ENCODE assay signal across 11 mouse cellular contexts in genomic region chr10:80144159-80144558, GRCm38 (mm10). TPM values are rescaled to one million over a fixed set of nuclear protein-coding genes. Genes with fewer than 3 reads are reported as not detected.
DNase-seq lines count a peak whose midpoint lies in the region; ATAC-seq and TF ChIP-seq lines count a peak whose summit lies in the region.
"Had no signal": no experiment of that assay in that cellular context is flagged by ENCODE, and none has a peak within 500 bp of the region (broad histone marks: within the 10 kb centered on the region; RNA-seq: fewer than 3 reads in every experiment).

No protein-coding gene starts in this region.

- no peak overlapping the region for H3K27ac ChIP-seq in forebrain, embryonic 12.5 days
- H3K27ac ChIP-seq in forebrain, embryonic 16.5 days (ENCODE audit: low read length): no peak overlapping the region
- no peak overlapping the region for H3K27ac ChIP-seq in intestine, embryonic 15.5 days
- no peak overlapping the region for H3K27ac ChIP-seq in intestine, postnatal 0 days (ENCODE audit: low read depth, low read length)
- H3K27ac ChIP-seq in neural tube, embryonic 13.5 days (replicated peaks): no peak overlapping the region
- no peak overlapping the region for H3K27ac ChIP-seq in neural tube, embryonic 15.5 days (replicated peaks)
- H3K27ac ChIP-seq in stomach, postnatal 0 days (replicated peaks): no peak overlapping the region
- H3K27ac ChIP-seq in midbrain, embryonic 16.5 days (ENCODE audit: low read length): no peak overlapping the region

- peaks cover 7% of the 10 kb centered on the region; the same call in 1 of the 2 replicates for H3K27me3 ChIP-seq in forebrain, embryonic 12.5 days
- H3K27me3 ChIP-seq in forebrain, embryonic 16.5 days (replicated peaks; ENCODE audit: control insufficient read depth, insufficient read depth, low read length): no peaks in the 10 kb centered on the region
- H3K27me3 ChIP-seq in intestine, embryonic 15.5 days (replicated peaks): no peaks in the 10 kb centered on the region
- no peaks in the 10 kb centered on the region for H3K27me3 ChIP-seq in intestine, postnatal 0 days (replicated peaks; ENCODE audit: control insufficient read depth, insufficient read depth, low read length)
- H3K27me3 ChIP-seq in neural tube, embryonic 13.5 days: no peaks in the 10 kb centered on the region
- no peaks in the 10 kb centered on the region for H3K27me3 ChIP-seq in neural tube, embryonic 15.5 days (replicated peaks)
- H3K27me3 ChIP-seq in stomach, postnatal 0 days (ENCODE audit: control insufficient read depth, insufficient read depth, low read length): no peaks in the 10 kb centered on the region
- H3K27me3 ChIP-seq in midbrain, embryonic 16.5 days (ENCODE audit: control insufficient read depth, insufficient read depth, low read depth, low read length): no peaks in the 10 kb centered on the region

- TF ChIP-seq CTCF in intestine, postnatal 0 days (IDR thresholded peaks at IDR 0.05; ENCODE audit: low read depth): no peak
- no peak for TF ChIP-seq CTCF in stomach, postnatal 0 days (IDR thresholded peaks at IDR 0.05; ENCODE audit: low read depth)

- H3K36me3 ChIP-seq in forebrain, embryonic 12.5 days (replicated peaks): peaks cover 34% of the 10 kb centered on the region
- no peaks in the 10 kb centered on the region for H3K36me3 ChIP-seq in forebrain, embryonic 16.5 days (ENCODE audit: control insufficient read depth, insufficient read depth)
- H3K36me3 ChIP-seq in intestine, embryonic 15.5 days: peaks cover 24% of the 10 kb centered on the region
- H3K36me3 ChIP-seq in intestine, postnatal 0 days (ENCODE audit: control insufficient read depth, insufficient read depth): peaks cover 29% of the 10 kb centered on the region
- peaks cover 34% of the 10 kb centered on the region for H3K36me3 ChIP-seq in neural tube, embryonic 13.5 days
- H3K36me3 ChIP-seq in neural tube, embryonic 15.5 days: peaks cover 25% of the 10 kb centered on the region
- H3K36me3 ChIP-seq in stomach, postnatal 0 days (ENCODE audit: control insufficient read depth, insufficient read depth, low read length): peaks cover 10% of the 10 kb centered on the region; the same call in 1 of the 2 replicates
- H3K36me3 ChIP-seq in midbrain, embryonic 16.5 days (ENCODE audit: control insufficient read depth, insufficient read depth, low read length): peaks cover 9% of the 10 kb centered on the region; the same call in 1 of the 2 replicates

- peaks cover 73% of the 10 kb centered on the region for H3K4me1 ChIP-seq in forebrain, embryonic 12.5 days
- peaks cover 43% of the 10 kb centered on the region for H3K4me1 ChIP-seq in forebrain, embryonic 16.5 days (replicated peaks; ENCODE audit: control insufficient read depth, insufficient read depth, low read length)
- peaks cover 63% of the 10 kb centered on the region for H3K4me1 ChIP-seq in intestine, embryonic 15.5 days (replicated peaks)
- 0 out of 2 replicates have a peak, but pooled peaks cover 5% of the 10 kb centered on the region for H3K4me1 ChIP-seq in intestine, postnatal 0 days (replicated peaks; ENCODE audit: control insufficient read depth, insufficient read depth, low read length)
- peaks cover 75% of the 10 kb centered on the region for H3K4me1 ChIP-seq in neural tube, embryonic 13.5 days (replicated peaks)
- H3K4me1 ChIP-seq in neural tube, embryonic 15.5 days: peaks cover 77% of the 10 kb centered on the region
- peaks cover 8% of the 10 kb centered on the region; the same call in 1 of the 2 replicates for H3K4me1 ChIP-seq in stomach, postnatal 0 days (replicated peaks; ENCODE audit: control insufficient read depth, insufficient read depth)
- H3K4me1 ChIP-seq in midbrain, embryonic 16.5 days (ENCODE audit: control insufficient read depth, insufficient read depth, low read length): peaks cover 22% of the 10 kb centered on the region

- ATAC-seq in forebrain, embryonic 12.5 days (ENCODE audit: low FRiP score): no peak
- no peak for ATAC-seq in forebrain, embryonic 16.5 days
- no peak for ATAC-seq in intestine, embryonic 15.5 days
- no peak for ATAC-seq in intestine, postnatal 0 days
- ATAC-seq in neural tube, embryonic 13.5 days (ENCODE audit: low read depth): no peak
- no peak for ATAC-seq in neural tube, embryonic 15.5 days (ENCODE audit: low FRiP score)
- ATAC-seq in stomach, postnatal 0 days (ENCODE audit: low FRiP score, low TSS enrichment): no peak
- ATAC-seq in midbrain, embryonic 16.5 days: no peak
- ATAC-seq: forebrain, embryonic 14.5 days had no signal

- 91% methylated on average over 12 of the region's 12 CpGs for WGBS in forebrain, embryonic 12.5 days
- WGBS in forebrain, embryonic 16.5 days: 93% methylated on average over 12 of the region's 12 CpGs
- 91% methylated on average over 12 of the region's 12 CpGs for WGBS in intestine, embryonic 15.5 days
- WGBS in intestine, postnatal 0 days: 86% methylated on average over 12 of the region's 12 CpGs
- WGBS in neural tube, embryonic 13.5 days: 91% methylated on average over 12 of the region's 12 CpGs
- WGBS in neural tube, embryonic 15.5 days: 92% methylated on average over 12 of the region's 12 CpGs
- 83% methylated on average over 12 of the region's 12 CpGs for WGBS in stomach, postnatal 0 days
- whole genome bisulfite sequencing in midbrain, embryonic 16.5 days: 94% methylated on average over 12 of the region's 12 CpGs

- H3K9ac ChIP-seq in forebrain, embryonic 12.5 days: no peak overlapping the region
- no peak overlapping the region for H3K9ac ChIP-seq in forebrain, embryonic 16.5 days (replicated peaks; ENCODE audit: low read depth, low read length)
- no peak overlapping the region for H3K9ac ChIP-seq in intestine, embryonic 15.5 days
- no peak overlapping the region for H3K9ac ChIP-seq in intestine, postnatal 0 days (ENCODE audit: low read depth, low read length)
- peak overlapping the region; percentile 22; the same call in 1 of the 2 replicates for H3K9ac ChIP-seq in neural tube, embryonic 13.5 days
- H3K9ac ChIP-seq in neural tube, embryonic 15.5 days (replicated peaks): no peak overlapping the region
- no peak overlapping the region; the same call in 1 of the 2 replicates for H3K9ac ChIP-seq in stomach, postnatal 0 days (ENCODE audit: low read length)
- no peak overlapping the region for H3K9ac ChIP-seq in midbrain, embryonic 16.5 days (ENCODE audit: low read depth, low read length)

- DNase-seq in stomach, postnatal 0 days (ENCODE audit: low spot score): no peak
- DNase-seq: kidney, postnatal 25 days; lung, adult 2 months had no signal

- no peak overlapping the region for H3K4me2 ChIP-seq in forebrain, embryonic 12.5 days
- H3K4me2 ChIP-seq in forebrain, embryonic 16.5 days (ENCODE audit: low read length): no peak overlapping the region
- H3K4me2 ChIP-seq in intestine, embryonic 15.5 days (replicated peaks): 0 out of 2 replicates have a peak overlapping the region, but pooled peaks have one; percentile 3
- H3K4me2 ChIP-seq in intestine, postnatal 0 days (replicated peaks; ENCODE audit: low read depth): no peak overlapping the region
- H3K4me2 ChIP-seq in neural tube, embryonic 13.5 days: 0 out of 2 replicates have a peak overlapping the region, but pooled peaks have one; percentile 93
- no peak overlapping the region for H3K4me2 ChIP-seq in neural tube, embryonic 15.5 days
- H3K4me2 ChIP-seq in stomach, postnatal 0 days (replicated peaks; ENCODE audit: low read depth): no peak overlapping the region
- H3K4me2 ChIP-seq in midbrain, embryonic 16.5 days (ENCODE audit: low read length): no peak overlapping the region

- H3K4me3 ChIP-seq in forebrain, embryonic 12.5 days (replicated peaks): peak overlapping the region; percentile 10; the same call in 1 of the 2 replicates
- H3K4me3 ChIP-seq in forebrain, embryonic 16.5 days (replicated peaks; ENCODE audit: low read length): no peak overlapping the region
- no peak overlapping the region; the same call in 1 of the 2 replicates for H3K4me3 ChIP-seq in intestine, embryonic 15.5 days (replicated peaks)
- H3K4me3 ChIP-seq in intestine, postnatal 0 days (ENCODE audit: low read depth, low read length): no peak overlapping the region
- no peak overlapping the region for H3K4me3 ChIP-seq in neural tube, embryonic 13.5 days
- no peak overlapping the region for H3K4me3 ChIP-seq in neural tube, embryonic 15.5 days (replicated peaks)
- no peak overlapping the region for H3K4me3 ChIP-seq in stomach, postnatal 0 days (ENCODE audit: low read depth, low read length)
- H3K4me3 ChIP-seq in midbrain, embryonic 16.5 days (ENCODE audit: low read depth, low read length): no peak overlapping the region

- no peak for TF ChIP-seq EP300 in stomach, postnatal 0 days (optimal IDR thresholded peaks at IDR 0.05)

- H3K9me3 ChIP-seq in forebrain, embryonic 12.5 days: no peaks in the 10 kb centered on the region
- H3K9me3 ChIP-seq in forebrain, embryonic 16.5 days (ENCODE audit: control insufficient read depth, low read length): no peaks in the 10 kb centered on the region
- no peaks in the 10 kb centered on the region for H3K9me3 ChIP-seq in intestine, embryonic 15.5 days
- no peaks in the 10 kb centered on the region for H3K9me3 ChIP-seq in intestine, postnatal 0 days (ENCODE audit: control insufficient read depth)
- no peaks in the 10 kb centered on the region for H3K9me3 ChIP-seq in neural tube, embryonic 13.5 days
- H3K9me3 ChIP-seq in neural tube, embryonic 15.5 days (replicated peaks): no peaks in the 10 kb centered on the region
- H3K9me3 ChIP-seq in stomach, postnatal 0 days (ENCODE audit: control insufficient read depth, low read length): no peaks in the 10 kb centered on the region
- no peaks in the 10 kb centered on the region for H3K9me3 ChIP-seq in midbrain, embryonic 16.5 days (replicated peaks; ENCODE audit: control insufficient read depth, low read length, poor library complexity, severe bottlenecking)

RNA-seq across cellular contexts. Expression of gene Cbarp, which starts 3.5 kb away (rescaled TPM):
- polyA plus RNA-seq in forebrain, embryonic 12.5 days (2016; fragmentation: Nextera tagmentation; extraction: Ambion mirVana): 13.2 and 13.8 TPM in 2 replicates
- polyA plus RNA-seq in forebrain, embryonic 16.5 days (2015; fragmentation: Nextera tagmentation; extraction: Ambion mirVana): 33.0 and 44.5 TPM in 2 replicates
- polyA plus RNA-seq in intestine, embryonic 15.5 days (2015; fragmentation: Nextera tagmentation; extraction: Ambion mirVana): 4.8 and 5.1 TPM in 2 replicates
- 2.1 and 2.7 TPM in 2 replicates for polyA plus RNA-seq in intestine, postnatal 0 days (2015; fragmentation: Nextera tagmentation; extraction: Ambion mirVana)
- 53.9 and 55.1 TPM in 2 replicates for polyA plus RNA-seq in neural tube, embryonic 13.5 days (2015; fragmentation: Nextera tagmentation; extraction: Ambion mirVana)
- 91.9 and 93.0 TPM in 2 replicates for polyA plus RNA-seq in neural tube, embryonic 15.5 days (2015; fragmentation: Nextera tagmentation; extraction: Ambion mirVana)
- polyA plus RNA-seq in stomach, postnatal 0 days (2015; fragmentation: Nextera tagmentation; extraction: Ambion mirVana): 4.2 and 4.3 TPM in 2 replicates
- 70.3 and 81.6 TPM in 2 replicates for polyA plus RNA-seq in midbrain, embryonic 16.5 days (2015; fragmentation: Nextera tagmentation; extraction: Ambion mirVana)

RNA-seq across cellular contexts. Expression of gene Midn, which starts 3.9 kb away (rescaled TPM):
- polyA plus RNA-seq in forebrain, embryonic 12.5 days (2016; fragmentation: Nextera tagmentation; extraction: Ambion mirVana): 45.0 and 50.3 TPM in 2 replicates
- 26.5 and 30.9 TPM in 2 replicates for polyA plus RNA-seq in forebrain, embryonic 16.5 days (2015; fragmentation: Nextera tagmentation; extraction: Ambion mirVana)
- 14.1 and 16.1 TPM in 2 replicates for polyA plus RNA-seq in intestine, embryonic 15.5 days (2015; fragmentation: Nextera tagmentation; extraction: Ambion mirVana)
- 18.1 and 19.5 TPM in 2 replicates for polyA plus RNA-seq in intestine, postnatal 0 days (2015; fragmentation: Nextera tagmentation; extraction: Ambion mirVana)
- polyA plus RNA-seq in neural tube, embryonic 13.5 days (2015; fragmentation: Nextera tagmentation; extraction: Ambion mirVana): 31.0 and 35.8 TPM in 2 replicates
- polyA plus RNA-seq in neural tube, embryonic 15.5 days (2015; fragmentation: Nextera tagmentation; extraction: Ambion mirVana): 19.4 and 20.5 TPM in 2 replicates
- polyA plus RNA-seq in stomach, postnatal 0 days (2015; fragmentation: Nextera tagmentation; extraction: Ambion mirVana): 8.5 and 9.6 TPM in 2 replicates
- polyA plus RNA-seq in midbrain, embryonic 16.5 days (2015; fragmentation: Nextera tagmentation; extraction: Ambion mirVana): 15.5 and 21.1 TPM in 2 replicates

RNA-seq across cellular contexts. Expression of gene Atp5d, which starts 5.7 kb away (rescaled TPM):
- 405 and 428 TPM in 2 replicates for polyA plus RNA-seq in forebrain, embryonic 12.5 days (2016; fragmentation: Nextera tagmentation; extraction: Ambion mirVana)
- polyA plus RNA-seq in forebrain, embryonic 16.5 days (2015; fragmentation: Nextera tagmentation; extraction: Ambion mirVana): 404 and 433 TPM in 2 replicates
- polyA plus RNA-seq in intestine, embryonic 15.5 days (2015; fragmentation: Nextera tagmentation; extraction: Ambion mirVana): 701 and 737 TPM in 2 replicates
- polyA plus RNA-seq in intestine, postnatal 0 days (2015; fragmentation: Nextera tagmentation; extraction: Ambion mirVana): 1,009 and 1,013 TPM in 2 replicates
- 467 and 481 TPM in 2 replicates for polyA plus RNA-seq in neural tube, embryonic 13.5 days (2015; fragmentation: Nextera tagmentation; extraction: Ambion mirVana)
- polyA plus RNA-seq in neural tube, embryonic 15.5 days (2015; fragmentation: Nextera tagmentation; extraction: Ambion mirVana): 553 and 558 TPM in 2 replicates
- 679 and 705 TPM in 2 replicates for polyA plus RNA-seq in stomach, postnatal 0 days (2015; fragmentation: Nextera tagmentation; extraction: Ambion mirVana)
- polyA plus RNA-seq in midbrain, embryonic 16.5 days (2015; fragmentation: Nextera tagmentation; extraction: Ambion mirVana): 433 and 454 TPM in 2 replicates

RNA-seq across cellular contexts. Expression of gene Cirbp, which starts 21.6 kb away (rescaled TPM):
- polyA plus RNA-seq in forebrain, embryonic 12.5 days (2016; fragmentation: Nextera tagmentation; extraction: Ambion mirVana): 224 and 240 TPM in 2 replicates
- 318 and 335 TPM in 2 replicates for polyA plus RNA-seq in forebrain, embryonic 16.5 days (2015; fragmentation: Nextera tagmentation; extraction: Ambion mirVana)
- polyA plus RNA-seq in intestine, embryonic 15.5 days (2015; fragmentation: Nextera tagmentation; extraction: Ambion mirVana): 69.4 and 83.9 TPM in 2 replicates
- 222 and 228 TPM in 2 replicates for polyA plus RNA-seq in intestine, postnatal 0 days (2015; fragmentation: Nextera tagmentation; extraction: Ambion mirVana)
- 325 and 351 TPM in 2 replicates for polyA plus RNA-seq in neural tube, embryonic 13.5 days (2015; fragmentation: Nextera tagmentation; extraction: Ambion mirVana)
- polyA plus RNA-seq in neural tube, embryonic 15.5 days (2015; fragmentation: Nextera tagmentation; extraction: Ambion mirVana): 284 and 345 TPM in 2 replicates
- 237 and 244 TPM in 2 replicates for polyA plus RNA-seq in stomach, postnatal 0 days (2015; fragmentation: Nextera tagmentation; extraction: Ambion mirVana)
- polyA plus RNA-seq in midbrain, embryonic 16.5 days (2015; fragmentation: Nextera tagmentation; extraction: Ambion mirVana): 380 and 398 TPM in 2 replicates

RNA-seq across cellular contexts. Expression of gene Stk11, which starts 28.6 kb away (rescaled TPM):
- polyA plus RNA-seq in forebrain, embryonic 12.5 days (2016; fragmentation: Nextera tagmentation; extraction: Ambion mirVana): 20.8 and 23.2 TPM in 2 replicates
- polyA plus RNA-seq in forebrain, embryonic 16.5 days (2015; fragmentation: Nextera tagmentation; extraction: Ambion mirVana): 18.0 and 19.7 TPM in 2 replicates
- polyA plus RNA-seq in intestine, embryonic 15.5 days (2015; fragmentation: Nextera tagmentation; extraction: Ambion mirVana): 14.4 and 21.2 TPM in 2 replicates
- 11.7 and 12.4 TPM in 2 replicates for polyA plus RNA-seq in intestine, postnatal 0 days (2015; fragmentation: Nextera tagmentation; extraction: Ambion mirVana)
- polyA plus RNA-seq in neural tube, embryonic 13.5 days (2015; fragmentation: Nextera tagmentation; extraction: Ambion mirVana): 13.3 and 16.8 TPM in 2 replicates
- polyA plus RNA-seq in neural tube, embryonic 15.5 days (2015; fragmentation: Nextera tagmentation; extraction: Ambion mirVana): 16.9 and 17.3 TPM in 2 replicates
- polyA plus RNA-seq in stomach, postnatal 0 days (2015; fragmentation: Nextera tagmentation; extraction: Ambion mirVana): 10.3 and 11.2 TPM in 2 replicates
- polyA plus RNA-seq in midbrain, embryonic 16.5 days (2015; fragmentation: Nextera tagmentation; extraction: Ambion mirVana): 14.2 and 15.4 TPM in 2 replicates

Comparison
In these comparisons a context has a peak if more than half of its experiments do, and no peak if none do; other contexts are left out.
1. H3K4me2 ChIP-seq: peak in intestine, embryonic 15.5 days (single experiment) and neural tube, embryonic 13.5 days (single experiment); none in forebrain, embryonic 12.5 days (single experiment), forebrain, embryonic 16.5 days (single experiment), intestine, postnatal 0 days (single experiment), neural tube, embryonic 15.5 days (single experiment), stomach, postnatal 0 days (single experiment) and midbrain, embryonic 16.5 days (single experiment).